Mouse (Mus musculus) urinary bladder, postnatal 4 days (tissue): ENCODE data around the gene Snai3.

Experiments used
- DNase-seq, 2 experiments: peaks; one replicate each; pipeline ENCODE4 v3.0.0; 2021 to 2022; ENCODE audit warnings: low spot score in 2 of 2

Gene Snai3

DNA sequence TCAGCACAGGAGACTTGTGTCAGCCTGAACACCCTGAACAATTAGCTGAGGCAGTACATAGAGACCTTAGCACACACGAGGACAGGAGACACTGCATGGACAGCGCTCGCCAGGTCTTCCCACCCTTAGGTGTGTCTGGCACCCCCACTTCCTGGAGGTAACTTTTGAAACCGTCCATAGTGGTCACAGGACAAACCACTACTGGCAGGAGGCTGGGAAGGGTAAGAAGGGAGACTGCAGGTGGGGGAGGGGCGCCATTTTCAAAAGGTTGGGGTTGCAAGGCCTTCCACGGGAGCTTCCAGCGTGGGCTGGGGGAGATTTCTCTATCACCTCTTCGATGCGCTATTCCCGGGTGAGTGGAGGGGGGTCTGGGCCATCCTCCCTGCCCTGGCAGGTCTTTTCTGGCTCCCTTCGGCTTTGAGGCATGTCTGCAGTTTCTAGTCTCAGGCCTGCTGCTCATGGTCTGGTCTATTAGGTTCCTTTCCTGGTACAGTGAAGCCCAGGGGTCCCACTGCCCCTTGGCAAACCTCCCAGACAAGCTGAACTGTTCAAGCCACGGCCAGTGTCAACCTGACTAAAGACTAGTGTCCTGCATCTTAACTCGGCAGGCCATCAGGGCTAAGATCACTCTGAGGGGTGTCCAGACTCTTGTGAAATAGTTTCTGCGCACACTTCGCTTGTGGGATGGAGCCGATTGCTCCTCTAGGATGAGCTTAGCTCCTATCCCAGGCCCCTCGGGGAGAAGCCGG, 28.7 kb downstream of the Snai3 start:
- DNase-seq, result no peak

- DNase-seq, result no peak
These were observed 29.9 kb downstream of the Snai3 start for GRCm38 (mm10) chr8:122430646-122431045.

GRCm38 (mm10) chr8:122430058-122430636, 30.4 kb downstream of the Snai3 start:
- no peak for DNase-seq

DNA sequence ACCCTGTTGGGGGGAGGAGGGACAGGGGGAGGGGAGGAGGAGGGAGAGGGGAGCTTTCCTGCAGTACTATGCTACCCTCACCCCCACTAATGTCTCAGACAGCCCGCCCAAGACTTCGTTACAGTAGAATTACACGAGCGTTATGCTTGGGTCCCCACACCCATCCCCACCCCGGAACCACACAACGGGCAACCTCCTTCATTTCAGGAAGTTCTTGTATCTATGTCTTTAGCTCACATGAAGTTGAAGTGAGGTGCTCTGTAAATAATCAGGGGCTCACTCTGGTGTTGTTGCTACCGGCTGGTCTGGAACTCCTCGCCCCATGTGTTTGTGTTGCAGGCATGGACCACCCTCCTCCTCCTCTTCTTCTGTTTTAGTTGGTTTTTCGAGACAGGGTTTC, 32.4 kb downstream of the Snai3 start:
- no peak for DNase-seq

- no peak for DNase-seq
These were observed 32.9 kb downstream of the Snai3 start for GRCm38 (mm10) chr8:122427607-122428006.

DNA sequence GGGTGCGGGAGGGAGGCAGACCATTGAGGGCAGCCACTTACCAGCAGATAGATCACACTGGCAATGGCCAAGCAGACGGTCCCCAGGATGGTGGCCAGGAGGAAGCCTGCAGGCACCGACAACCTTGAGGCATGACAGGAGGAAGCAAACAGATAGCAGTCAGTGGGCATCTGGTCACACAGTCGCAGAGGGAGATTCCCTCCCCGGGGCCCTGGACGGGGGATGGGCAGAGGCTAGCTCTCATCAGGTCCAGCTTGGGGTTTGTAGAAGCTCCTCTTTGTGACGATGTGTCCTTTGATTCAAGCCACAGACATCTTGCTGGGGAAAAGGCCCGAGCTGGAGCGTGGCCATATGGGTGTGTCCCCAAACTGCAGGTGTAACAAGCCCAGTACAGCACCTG, 34.4 kb downstream of the Snai3 start:
- DNase-seq, result no peak

GRCm38 (mm10) chr8:122423659-122424058, 36.9 kb downstream of the Snai3 start:
- DNase-seq, result no peak

DNA sequence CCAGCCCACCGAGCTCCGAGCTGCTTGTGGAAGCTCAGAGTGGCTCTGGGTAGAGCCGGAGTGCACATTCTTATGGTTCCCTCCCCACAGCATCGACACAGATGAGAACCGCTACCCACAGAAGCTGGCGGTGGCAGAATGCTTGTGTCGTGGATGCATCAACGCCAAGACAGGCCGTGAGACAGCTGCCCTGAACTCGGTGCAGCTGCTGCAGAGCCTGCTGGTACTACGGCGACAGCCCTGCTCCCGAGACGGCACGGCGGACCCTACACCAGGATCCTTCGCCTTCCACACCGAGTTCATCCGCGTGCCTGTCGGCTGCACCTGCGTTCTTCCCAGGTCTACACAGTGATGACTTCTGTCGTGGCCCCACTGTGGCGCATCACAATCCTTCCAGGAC, 37.3 kb downstream of the Snai3 start:
- DNase-seq, result no peak

DNA sequence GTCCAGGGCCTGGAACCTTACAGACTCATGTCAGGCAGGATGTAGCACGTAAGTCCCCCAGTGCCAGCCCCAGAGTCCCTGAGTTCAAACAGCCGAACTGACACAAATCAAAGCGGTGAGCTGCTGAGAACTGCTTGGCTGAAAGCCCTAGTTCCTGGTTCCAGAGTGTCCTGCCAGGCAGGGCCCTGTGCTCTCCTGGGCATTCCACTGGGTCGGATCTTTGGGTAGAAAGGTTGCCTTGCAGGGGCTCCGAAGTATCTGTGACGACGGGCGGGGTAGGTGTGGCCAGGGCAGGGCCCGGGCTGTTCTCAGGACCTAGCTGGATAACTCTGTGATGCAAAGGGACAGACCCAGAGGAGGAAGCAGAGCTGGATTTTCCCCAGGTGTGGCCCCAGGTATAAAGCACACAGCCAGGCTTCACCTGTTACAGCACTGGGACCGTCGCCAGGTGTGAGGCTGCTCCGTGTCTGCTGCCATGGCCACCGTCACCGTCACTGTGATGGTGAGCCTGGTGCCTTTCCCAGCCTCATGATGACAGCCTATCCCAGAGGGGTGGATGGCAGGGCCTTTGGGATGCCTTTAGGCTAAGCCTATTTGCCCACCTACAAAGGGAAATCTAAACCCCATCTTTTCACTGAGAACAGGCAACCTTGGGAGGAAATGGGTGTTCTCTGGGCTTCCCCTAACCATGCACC, 39.0 kb downstream of the Snai3 start, which contains the start of gene Il17c:
Gene Il17c, plus strand, starts transcription at position 645 of the 695 bp plus-strand sequence.
- no peak for DNase-seq

GRCm38 (mm10) chr8:122419881-122420555, 40.5 kb downstream of the Snai3 start:
- DNase-seq, result no peak

DNA sequence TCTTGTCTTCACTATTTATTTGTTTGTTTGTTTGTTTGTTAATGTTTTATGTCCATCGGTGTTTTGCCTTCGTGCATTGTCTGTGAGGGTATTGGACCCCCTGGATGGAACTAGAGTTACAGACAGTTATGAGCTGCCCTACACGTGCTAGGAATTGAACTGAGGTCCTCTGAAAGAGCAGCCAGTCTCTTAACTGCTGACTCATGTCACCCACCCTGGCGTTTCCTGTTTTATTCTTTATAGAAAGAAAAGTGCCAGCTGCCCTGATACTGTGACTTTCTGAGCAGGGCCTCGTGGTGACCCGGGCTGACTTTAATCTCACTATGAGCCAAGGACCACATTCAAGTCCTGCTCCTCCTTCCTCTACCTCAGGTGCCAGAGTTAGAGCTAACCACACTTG, 45.0 kb downstream of the Snai3 start:
- DNase-seq, result no peak

DNA sequence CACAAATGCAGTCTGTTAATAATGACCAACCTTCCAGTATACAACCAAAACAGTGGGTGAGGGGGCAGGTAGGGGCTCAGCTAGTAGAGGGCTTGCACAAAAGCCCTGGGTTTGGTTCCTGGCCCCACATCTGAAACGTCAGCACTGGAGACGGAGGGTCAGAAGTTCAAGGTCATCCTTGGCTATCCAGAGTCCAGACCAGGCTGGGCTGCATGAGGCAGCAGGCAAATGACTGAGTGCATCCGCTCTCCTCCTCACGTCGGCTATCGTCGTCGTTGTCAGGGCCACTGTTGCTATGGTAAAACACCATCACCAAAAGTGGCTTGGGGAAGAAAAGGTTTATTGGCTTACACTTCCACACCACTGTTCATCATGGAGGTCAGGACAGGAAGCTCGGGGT, 46.2 kb downstream of the Snai3 start:
- DNase-seq, result no peak

GRCm38 (mm10) chr8:122407678-122408077, 52.9 kb downstream of the Snai3 start:
- DNase-seq, result no peak

GRCm38 (mm10) chr8:122405146-122405805, 55.3 kb downstream of the Snai3 start:
- no peak for DNase-seq
